In the genomic region with DNA sequence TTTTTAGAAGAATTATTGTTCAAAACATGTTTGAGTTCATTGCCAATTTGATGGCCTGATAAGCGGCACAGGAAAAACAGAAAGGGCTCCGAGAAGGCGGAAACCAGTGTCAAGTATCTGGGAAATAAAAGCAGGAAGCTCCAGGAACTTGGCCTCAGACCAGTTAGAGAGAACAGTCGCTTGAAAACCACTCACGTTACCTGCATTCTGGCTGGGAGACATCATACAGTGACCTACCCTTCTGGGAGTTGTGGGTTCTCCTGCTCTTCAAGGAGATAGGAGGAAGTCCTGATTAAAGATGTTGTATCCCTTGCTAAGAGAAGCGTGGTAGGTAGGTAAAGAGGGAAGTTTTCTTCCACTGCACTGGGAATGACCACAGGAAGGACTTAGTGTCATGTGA, we compare ENCODE assay signal across 17 mouse cellular contexts. TPM values are rescaled to one million over a fixed set of nuclear protein-coding genes. Genes with fewer than 3 reads are reported as not detected.
DNase-seq lines count a peak whose midpoint lies in the region; ATAC-seq and TF ChIP-seq lines count a peak whose summit lies in the region.
"Had no signal": no experiment of that assay in that cellular context is flagged by ENCODE, and none has a peak within 500 bp of the region (broad histone marks: within the 10 kb centered on the region; RNA-seq: fewer than 3 reads in every experiment).

No protein-coding gene starts in this region.

- no peak overlapping the region for H3K9ac ChIP-seq in intestine, embryonic 16.5 days (ENCODE audit: low read depth, low read length)
- H3K9ac ChIP-seq in intestine, embryonic 15.5 days = no peak overlapping the region
- H3K9ac ChIP-seq in CH12.LX (ENCODE audit: insufficient read depth, low read depth) = peak overlapping the region; percentile 92
- H3K9ac ChIP-seq in liver, embryonic 11.5 days (ENCODE audit: low read depth, low read length) = no peak overlapping the region
- H3K9ac ChIP-seq: forebrain, embryonic 13.5 days; hindbrain, embryonic 15.5 days; midbrain, embryonic 12.5 days; neural tube, embryonic 12.5 days had no signal

- no peak for TF ChIP-seq RAD21 in CH12.LX (IDR thresholded peaks at IDR 0.05; ENCODE audit: low read depth, low read length)

- no peak overlapping the region for H3K4me2 ChIP-seq in intestine, embryonic 16.5 days (ENCODE audit: low read depth, low read length)
- H3K4me2 ChIP-seq in intestine, embryonic 15.5 days (replicated peaks) = no peak overlapping the region
- peak overlapping the region; percentile 72 for H3K4me2 ChIP-seq in CH12.LX (ENCODE audit: insufficient read depth, low read depth, poor library complexity, severe bottlenecking)
- peak overlapping the region; percentile 38 for H3K4me2 ChIP-seq in liver, embryonic 11.5 days
- H3K4me2 ChIP-seq: forebrain, embryonic 13.5 days; hindbrain, embryonic 15.5 days; midbrain, embryonic 12.5 days; neural tube, embryonic 12.5 days had no signal

- no peaks in the 10 kb centered on the region for H3K27me3 ChIP-seq in intestine, embryonic 16.5 days (replicated peaks; ENCODE audit: control insufficient read depth, insufficient read depth, low read length)
- no peaks in the 10 kb centered on the region for H3K27me3 ChIP-seq in intestine, embryonic 15.5 days (replicated peaks)
- no peaks in the 10 kb centered on the region for H3K27me3 ChIP-seq in CH12.LX (replicated peaks)
- no peaks in the 10 kb centered on the region for H3K27me3 ChIP-seq in liver, embryonic 11.5 days (replicated peaks; ENCODE audit: control insufficient read depth, insufficient read depth, low read length)
- H3K27me3 ChIP-seq: forebrain, embryonic 13.5 days; hindbrain, embryonic 15.5 days; midbrain, embryonic 12.5 days; neural tube, embryonic 12.5 days had no signal

- peaks cover 45% of the 10 kb centered on the region for H3K79me2 ChIP-seq in CH12.LX (replicated peaks; ENCODE audit: control insufficient read depth, extremely low read depth, insufficient read depth, poor library complexity, severe bottlenecking)

- peak overlapping the region; percentile 61 for H3K27ac ChIP-seq in intestine, embryonic 16.5 days (ENCODE audit: low read length)
- H3K27ac ChIP-seq in intestine, embryonic 15.5 days = no peak overlapping the region
- H3K27ac ChIP-seq in CH12.LX (ENCODE audit: insufficient read depth, low read depth) = peak overlapping the region; percentile 100
- peak overlapping the region; percentile 84 for H3K27ac ChIP-seq in brown adipose tissue, adult 24 weeks (replicated peaks; ENCODE audit: low read depth, low read length)
- no peak overlapping the region for H3K27ac ChIP-seq in liver, embryonic 11.5 days (ENCODE audit: low read depth, low read length)
- H3K27ac ChIP-seq: embryonic facial prominence, embryonic 10.5 days; forebrain, embryonic 13.5 days; hindbrain, embryonic 15.5 days; midbrain, embryonic 12.5 days; neural tube, embryonic 12.5 days had no signal

- WGBS in intestine, embryonic 16.5 days = 67% methylated on average over 6 of the region's 6 CpGs
- WGBS in intestine, embryonic 15.5 days = 69% methylated on average over 6 of the region's 6 CpGs
- WGBS in liver, embryonic 11.5 days = 51% methylated on average over 6 of the region's 6 CpGs

- no peak for TF ChIP-seq EP300 in CH12.LX (IDR thresholded peaks at IDR 0.05; ENCODE audit: low read length)

- no peaks in the 10 kb centered on the region for H3K9me3 ChIP-seq in intestine, embryonic 16.5 days (ENCODE audit: control insufficient read depth, low read length)
- H3K9me3 ChIP-seq in intestine, embryonic 15.5 days = no peaks in the 10 kb centered on the region
- H3K9me3 ChIP-seq in CH12.LX (replicated peaks; ENCODE audit: low read length) = no peaks in the 10 kb centered on the region
- H3K9me3 ChIP-seq in liver, embryonic 11.5 days (ENCODE audit: control insufficient read depth, low read length) = no peaks in the 10 kb centered on the region
- H3K9me3 ChIP-seq: embryonic facial prominence, embryonic 10.5 days; forebrain, embryonic 13.5 days; hindbrain, embryonic 15.5 days; midbrain, embryonic 12.5 days; neural tube, embryonic 12.5 days had no signal

- in situ Hi-C loops in CH12.LX (cut with MboI; ENCODE audit: low pct_ligation_motif_present, low pct_unique_long_range_greater_than_20kb, low sequenced_read_pairs) = no loop called here

- no peaks in the 10 kb centered on the region for H3K36me3 ChIP-seq in intestine, embryonic 16.5 days (ENCODE audit: control insufficient read depth, insufficient read depth, low read length)
- no peaks in the 10 kb centered on the region for H3K36me3 ChIP-seq in intestine, embryonic 15.5 days
- H3K36me3 ChIP-seq in CH12.LX (replicated peaks in 1 of 2; ENCODE audit: control insufficient read depth in 1 of 2, insufficient read depth in 1 of 2, low read length in 1 of 2) = peaks cover 0 to 20% of the 10 kb centered on the region in 2 experiments
- H3K36me3 ChIP-seq in liver, embryonic 11.5 days (ENCODE audit: control insufficient read depth, insufficient read depth, low read length) = no peaks in the 10 kb centered on the region
- H3K36me3 ChIP-seq: hindbrain, embryonic 15.5 days; midbrain, embryonic 12.5 days; neural tube, embryonic 12.5 days had no signal

- ATAC-seq in intestine, embryonic 16.5 days = no peak
- ATAC-seq in intestine, embryonic 15.5 days = no peak
- ATAC-seq in liver, embryonic 11.5 days (replicated peaks; ENCODE audit: low FRiP score) = no peak
- no peak for ATAC-seq in CD4-positive, CD25-positive, alpha-beta regulatory T cell, adult 4 months
- ATAC-seq in cerebellum, adult (ENCODE audit: insufficient number of reproducible peaks, low FRiP score, low TSS enrichment) = no peak
- ATAC-seq: forebrain, embryonic 13.5 days had no signal

- no peak for TF ChIP-seq CTCF in CH12.LX (conservative IDR thresholded peaks at IDR 0.05 in 1 of 2, IDR thresholded peaks at IDR 0.05 in 1 of 2; ENCODE audit: low read depth in 2 of 2, low read length in 2 of 2)

- no peak overlapping the region for H3K4me3 ChIP-seq in intestine, embryonic 16.5 days (ENCODE audit: low read length)
- no peak overlapping the region for H3K4me3 ChIP-seq in intestine, embryonic 15.5 days (replicated peaks)
- peak overlapping the region; percentile 20 to 46 (median 38) for H3K4me3 ChIP-seq in CH12.LX (replicated peaks in 1 of 3; ENCODE audit: low read depth in 2 of 3, low read length in 2 of 3, poor library complexity in 1 of 3)
- peak overlapping the region; percentile 3; the same call in 1 of the 2 replicates for H3K4me3 ChIP-seq in brown adipose tissue, adult 24 weeks (ENCODE audit: insufficient read depth, low read depth, low read length)
- no peak overlapping the region for H3K4me3 ChIP-seq in liver, embryonic 11.5 days (ENCODE audit: low read depth, low read length)
- H3K4me3 ChIP-seq: embryonic facial prominence, embryonic 10.5 days; forebrain, embryonic 13.5 days; hindbrain, embryonic 15.5 days; midbrain, embryonic 12.5 days; neural tube, embryonic 12.5 days had no signal

- dilution Hi-C loops in CH12.LX (cut with MboI; ENCODE audit: extremely low pct_ligation_motif_present, extremely low pct_unique_long_range_greater_than_20kb, low sequenced_read_pairs) = no loop called here

- DNase-seq in CH12.LX (ENCODE audit: extremely low read depth) = no peak
- no peak for DNase-seq in liver, embryonic 11.5 days (ENCODE audit: low spot score)
- DNase-seq: adrenal gland, postnatal 25 days; cerebellum, adult 18-20 months; gastrocnemius, postnatal 36 days; retina, postnatal 1 day; thymus, adult 2 months had no signal

- TF ChIP-seq POLR2A in CH12.LX (IDR thresholded peaks at IDR 0.05; ENCODE audit: low read depth, low read length) = no peak

- H3K4me1 ChIP-seq in intestine, embryonic 16.5 days (ENCODE audit: control insufficient read depth, insufficient read depth, low read length) = peaks cover 22% of the 10 kb centered on the region
- H3K4me1 ChIP-seq in intestine, embryonic 15.5 days (replicated peaks) = peaks cover 17% of the 10 kb centered on the region; the same call in 1 of the 2 replicates
- H3K4me1 ChIP-seq in CH12.LX (ENCODE audit: control insufficient read depth in 1 of 2, insufficient read depth in 2 of 2) = peaks cover 30 to 87% of the 10 kb centered on the region in 2 experiments
- H3K4me1 ChIP-seq in brown adipose tissue, adult 24 weeks (ENCODE audit: control insufficient read depth, insufficient read depth, insufficient read length, low read length) = peaks cover 38% of the 10 kb centered on the region
- H3K4me1 ChIP-seq in liver, embryonic 11.5 days (replicated peaks; ENCODE audit: control insufficient read depth, insufficient read depth, low read length) = peaks cover 40% of the 10 kb centered on the region

TF ChIP-seq in CH12.LX, 34 proteins besides CTCF, POLR2A, EP300 and RAD21:
- no peak for TF ChIP-seq UBTF (IDR thresholded peaks at IDR 0.05; ENCODE audit: low read depth, low read length)
- TF ChIP-seq BHLHE40 (IDR thresholded peaks at IDR 0.05; ENCODE audit: low read depth, low read length) = 0 out of 2 replicates have a peak, but pooled peaks have one; percentile 64
TF ChIP-seq in CH12.LX: peak in this region for 1.

RNA-seq across cellular contexts. Expression of gene Crim1, which starts 44.7 kb away (rescaled TPM):
- polyA plus RNA-seq in intestine, embryonic 16.5 days (2015; fragmentation: Nextera tagmentation; extraction: Ambion mirVana) = 3.9 and 4.0 TPM in 2 replicates
- polyA plus RNA-seq in intestine, embryonic 15.5 days (2015; fragmentation: Nextera tagmentation; extraction: Ambion mirVana) = 5.8 and 5.9 TPM in 2 replicates
- total RNA-seq in CH12.LX (2012; rRNA removed) (47.3 and 72.8 TPM in 2 replicates), CH12.LX (2014; rRNA removed) (14.1 and 15.2 TPM in 2 replicates)
- polyA plus RNA-seq in CH12.LX (2012; ENCODE audit: insufficient read length, low read depth) = 21.9 and 26.3 TPM in 2 replicates
- polyA plus RNA-seq in brown adipose tissue, adult 24 weeks (2012; ENCODE audit: insufficient read depth, insufficient read length, missing spikeins) = 6.8 and 10.6 TPM in 2 replicates
- polyA plus RNA-seq in liver, embryonic 11.5 days (2014; fragmentation: Nextera tagmentation; extraction: Ambion mirVana) = 1.9 and 2.7 TPM in 2 replicates
- 1 to 10 TPM; 7.5 to 7.7 TPM for polyA plus RNA-seq in CD4-positive, CD25-positive, alpha-beta regulatory T cell, adult 4 months (2017; shearing (Covaris generic))

Comparison
In these comparisons a context has a peak if more than half of its experiments do, and no peak if none do; other contexts are left out.
1. H3K27ac ChIP-seq: peak in intestine, embryonic 16.5 days (single experiment), CH12.LX (single experiment) and brown adipose tissue, adult 24 weeks (single experiment); none in intestine, embryonic 15.5 days (single experiment) and liver, embryonic 11.5 days (single experiment).
2. H3K4me2 ChIP-seq: peak in CH12.LX (single experiment) and liver, embryonic 11.5 days (single experiment); none in intestine, embryonic 16.5 days (single experiment) and intestine, embryonic 15.5 days (single experiment).
3. H3K4me3 ChIP-seq: peak in CH12.LX (3 of 3) and brown adipose tissue, adult 24 weeks (single experiment); none in intestine, embryonic 16.5 days (single experiment), intestine, embryonic 15.5 days (single experiment) and liver, embryonic 11.5 days (single experiment).